Mouse (Mus musculus) induced T-regulatory cell, adult 2 months (primary cell): ENCODE measurements around the gene Trim72.
"Not testable (repeated sequence)": the region's sequence is repeated elsewhere in the genome, so short reads cannot be mapped to it uniquely, and the experiment has no call there.

ENCODE experiments used
- DNase-seq: peaks from one replicate; pipeline ENCODE4 v3.0.0-alpha.2; 2012; ENCODE audit warnings: low read depth

Trim72 gene

DNA sequence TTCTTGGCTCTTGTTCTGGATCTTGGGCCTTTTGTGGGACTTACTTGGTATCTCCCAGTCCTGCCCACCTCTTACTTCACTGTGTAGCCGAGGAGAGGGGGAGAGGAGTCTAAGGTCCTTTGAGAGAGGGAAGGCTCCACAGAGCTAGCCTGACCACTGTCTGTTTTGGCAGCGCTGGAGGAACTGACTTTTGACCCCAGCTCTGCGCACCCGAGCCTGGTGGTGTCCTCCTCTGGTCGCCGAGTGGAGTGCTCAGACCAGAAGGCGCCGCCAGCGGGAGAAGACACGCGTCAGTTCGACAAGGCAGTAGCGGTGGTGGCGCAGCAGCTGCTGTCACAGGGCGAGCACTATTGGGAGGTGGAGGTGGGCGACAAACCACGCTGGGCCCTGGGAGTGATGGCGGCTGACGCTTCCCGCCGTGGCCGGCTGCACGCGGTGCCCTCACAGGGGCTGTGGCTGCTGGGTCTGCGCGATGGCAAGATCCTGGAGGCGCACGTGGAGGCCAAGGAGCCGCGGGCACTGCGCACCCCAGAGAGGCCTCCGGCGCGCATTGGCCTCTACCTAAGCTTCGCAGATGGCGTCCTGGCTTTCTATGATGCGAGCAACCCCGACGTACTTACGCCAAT is 6.1 kb downstream of the Trim72 start:
- no peak for DNase-seq

DNA sequence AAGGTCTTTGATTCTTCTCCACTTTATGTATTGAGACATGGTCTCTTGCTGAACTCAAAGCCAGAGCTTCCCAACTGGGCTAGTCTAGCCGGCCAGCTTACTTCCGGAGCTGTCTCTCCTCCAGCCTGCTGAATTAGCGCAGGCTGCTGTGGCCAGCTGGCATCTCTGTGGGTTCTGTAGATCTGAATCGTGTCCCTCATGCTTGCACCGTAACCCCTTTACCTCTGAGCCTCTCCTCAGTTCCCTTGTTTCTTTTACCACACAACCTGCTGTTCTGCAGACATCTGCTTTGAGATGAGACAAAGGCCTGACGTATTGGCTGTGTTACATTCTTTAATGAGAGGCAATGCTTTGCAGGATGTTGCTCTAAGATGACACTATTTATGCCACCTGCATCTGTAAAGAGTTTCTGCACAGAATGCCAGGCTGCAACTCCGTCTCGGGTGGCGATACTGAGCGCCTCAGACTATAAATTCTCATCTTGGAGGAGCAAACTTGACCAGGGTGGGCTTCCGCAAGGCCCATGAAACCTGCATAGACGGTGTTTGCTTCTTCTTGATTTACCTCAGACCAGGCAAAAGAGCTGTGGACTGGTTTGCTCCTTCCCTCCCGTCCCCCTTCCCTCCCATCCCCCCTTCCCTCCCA is 8.5 kb downstream of the Trim72 start:
- DNase-seq = no peak

DNA sequence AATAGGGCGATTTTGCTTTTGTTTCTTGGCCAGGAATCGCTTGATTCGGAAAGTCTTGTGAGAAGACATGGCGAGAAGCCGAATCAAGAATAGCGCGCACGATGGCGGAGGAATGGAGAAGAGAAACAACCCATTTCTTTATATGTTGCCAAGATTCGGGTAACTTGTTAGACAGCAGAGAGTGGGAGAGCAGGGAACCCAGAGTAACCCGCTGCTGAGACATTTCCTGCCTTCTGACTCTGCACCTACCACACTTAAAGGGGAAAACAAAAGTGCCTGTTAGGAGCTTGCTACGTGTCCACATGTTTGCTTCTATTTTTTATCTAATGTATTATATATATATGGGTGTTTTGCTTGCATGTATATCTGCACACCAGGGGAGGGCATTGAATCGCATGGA is 9.4 kb downstream of the Trim72 start:
- DNase-seq = no peak

DNA sequence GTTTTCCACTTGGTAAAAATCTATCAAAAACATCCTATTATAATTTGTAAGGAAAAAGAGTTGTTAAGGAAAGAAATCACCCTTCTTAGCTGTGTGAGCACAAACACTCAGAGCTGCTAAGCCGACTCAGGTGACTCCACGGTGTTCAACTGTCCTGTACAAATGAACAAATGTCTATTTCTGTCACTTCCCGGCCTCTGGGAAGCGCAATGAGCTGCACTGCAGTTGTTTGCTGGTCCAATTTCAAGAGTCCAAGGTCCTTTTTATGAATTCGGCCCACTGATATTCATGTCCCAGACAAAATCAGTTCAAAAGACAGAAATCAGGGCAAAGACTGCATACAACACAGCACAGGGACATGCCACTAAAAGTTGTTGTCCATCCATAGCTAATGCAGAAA is 12.4 kb downstream of the Trim72 start:
- DNase-seq = not testable (repeated sequence)

DNA sequence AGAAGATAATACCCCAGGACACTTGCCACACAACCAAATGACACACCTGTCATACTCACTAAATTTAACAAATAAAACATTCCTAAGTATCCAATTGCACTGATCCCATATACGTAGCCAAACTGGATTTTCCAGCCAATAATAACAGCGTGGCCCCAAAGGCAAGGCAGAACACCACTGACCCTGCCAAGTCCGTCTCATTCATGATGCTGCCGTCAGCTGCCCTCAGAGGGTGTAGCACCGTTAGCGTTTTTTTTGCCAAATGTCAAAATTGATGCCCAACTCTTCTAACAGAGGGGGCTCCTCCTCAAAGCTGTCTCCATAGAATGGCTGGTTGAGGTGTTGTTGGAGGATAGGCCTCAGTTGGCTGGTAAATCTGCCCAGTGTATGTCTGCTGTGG is 12.9 kb downstream of the Trim72 start:
- no peak for DNase-seq

DNA sequence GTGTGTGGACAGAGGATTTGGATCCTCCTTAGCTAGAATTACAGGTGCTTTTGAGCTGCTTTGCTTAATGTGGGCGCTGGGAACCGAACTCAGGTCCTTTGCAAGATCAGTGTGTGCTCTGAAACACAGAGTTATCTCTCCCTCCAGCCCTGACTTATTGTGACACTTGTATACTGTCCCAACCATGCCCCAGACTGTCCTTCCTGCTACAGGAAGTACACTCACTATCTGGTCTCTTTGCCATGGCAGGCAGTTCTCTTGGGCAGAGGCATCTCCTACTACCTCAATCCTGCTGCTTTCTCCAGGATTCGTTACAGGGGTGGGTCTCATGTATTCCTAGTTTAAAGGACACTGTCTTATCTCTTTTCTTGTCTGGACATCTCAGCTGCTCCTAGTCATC is 14.5 kb downstream of the Trim72 start:
- DNase-seq = no peak

DNA sequence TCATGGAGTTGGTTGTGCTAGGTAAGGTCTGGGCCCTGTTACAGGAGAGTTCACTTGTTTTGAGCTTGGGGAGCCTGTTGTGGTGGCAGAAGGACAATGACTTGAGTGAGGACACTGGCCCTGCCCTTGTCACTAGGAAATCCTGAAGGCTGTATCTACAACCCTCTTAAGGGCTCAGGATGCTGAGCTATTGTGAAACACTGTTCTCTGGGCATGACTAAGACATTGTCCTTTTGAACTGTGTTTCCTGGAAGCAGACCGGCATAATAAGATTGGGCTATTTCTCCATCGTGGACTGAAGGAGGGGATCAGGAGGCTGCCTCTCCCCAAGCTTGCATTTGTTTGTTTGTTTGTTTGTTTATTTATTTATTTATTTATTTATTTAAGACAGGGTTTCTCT is 15.4 kb downstream of the Trim72 start:
- DNase-seq = no peak

DNA sequence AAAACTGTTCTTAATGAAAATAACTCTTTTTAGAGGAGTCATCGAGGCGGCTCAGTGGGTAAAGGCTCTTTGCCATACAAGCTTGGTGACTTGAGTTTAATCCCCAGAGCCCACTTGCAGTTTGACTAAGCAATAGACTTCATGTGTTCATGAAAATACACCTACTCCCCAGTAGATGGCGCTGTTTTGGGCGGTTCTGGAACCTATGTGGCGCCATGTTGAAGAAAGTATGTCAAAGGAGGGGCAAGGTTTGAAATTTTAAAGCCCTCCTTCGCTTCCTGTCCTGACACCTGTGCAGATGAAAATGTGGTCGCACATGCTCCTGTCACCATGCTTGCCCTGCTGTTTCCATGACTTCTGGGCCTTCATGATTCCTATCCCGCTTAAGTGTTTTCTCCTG is 19.2 kb downstream of the Trim72 start:
- DNase-seq = peak; percentile 55

DNA sequence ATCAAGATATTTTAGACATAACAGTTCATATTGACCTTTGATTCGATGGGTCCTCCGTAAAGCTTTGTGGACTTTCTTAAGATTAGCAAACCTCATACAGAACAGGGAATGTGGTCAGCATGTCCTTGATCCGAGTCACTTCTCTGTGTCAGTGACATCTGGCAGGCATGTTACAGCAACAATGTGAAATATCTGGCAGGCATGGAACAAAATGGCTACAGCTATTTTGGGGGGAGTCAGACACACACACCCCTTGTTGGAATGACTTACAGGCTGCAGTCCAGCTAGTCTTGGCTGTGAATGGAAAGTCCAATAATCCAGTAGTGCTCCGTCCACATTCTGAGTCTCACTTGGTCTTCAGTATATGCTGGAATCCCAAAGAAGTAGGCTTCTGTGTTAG is 19.8 kb downstream of the Trim72 start:
- DNase-seq = no peak

DNA sequence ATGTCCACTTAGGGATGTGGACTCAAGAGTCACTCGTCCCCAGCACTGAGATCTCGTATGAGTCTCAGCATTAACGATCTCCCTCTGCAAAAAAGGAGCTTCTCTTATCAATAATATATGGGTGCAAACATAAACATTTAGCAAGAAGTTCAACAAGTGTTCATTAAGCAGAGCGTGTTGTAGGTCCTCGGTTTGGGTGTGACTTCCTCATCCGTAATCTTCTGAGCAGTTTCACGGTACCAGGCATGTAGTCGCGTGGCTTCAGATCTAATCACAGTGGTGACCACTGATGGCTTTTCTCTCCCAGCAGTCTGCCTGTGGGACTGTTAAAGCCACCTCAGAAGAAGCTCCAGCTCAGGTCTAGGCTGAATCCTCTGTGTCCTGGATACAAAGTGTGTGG is 20.6 kb downstream of the Trim72 start:
- no peak for DNase-seq

DNA sequence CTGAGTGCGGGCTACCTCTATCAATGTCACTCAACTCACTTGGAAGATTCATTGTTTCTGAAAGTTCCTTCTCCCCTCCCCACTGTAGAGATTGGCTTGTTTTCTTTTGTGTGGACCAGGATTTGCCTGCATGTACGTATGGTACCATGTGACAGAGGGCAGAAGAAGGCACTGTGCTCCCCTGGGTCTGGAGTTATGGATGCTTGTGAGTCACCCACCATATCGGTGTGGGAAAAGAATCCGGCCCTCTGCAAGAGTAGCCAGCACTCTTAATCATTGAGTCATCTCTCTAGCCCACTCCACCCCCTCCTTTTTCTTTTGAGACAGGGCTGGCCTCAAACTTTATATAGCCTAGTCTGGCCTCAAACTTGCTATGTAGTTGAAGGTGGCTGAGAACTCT is 21.2 kb downstream of the Trim72 start:
- no peak for DNase-seq

DNA sequence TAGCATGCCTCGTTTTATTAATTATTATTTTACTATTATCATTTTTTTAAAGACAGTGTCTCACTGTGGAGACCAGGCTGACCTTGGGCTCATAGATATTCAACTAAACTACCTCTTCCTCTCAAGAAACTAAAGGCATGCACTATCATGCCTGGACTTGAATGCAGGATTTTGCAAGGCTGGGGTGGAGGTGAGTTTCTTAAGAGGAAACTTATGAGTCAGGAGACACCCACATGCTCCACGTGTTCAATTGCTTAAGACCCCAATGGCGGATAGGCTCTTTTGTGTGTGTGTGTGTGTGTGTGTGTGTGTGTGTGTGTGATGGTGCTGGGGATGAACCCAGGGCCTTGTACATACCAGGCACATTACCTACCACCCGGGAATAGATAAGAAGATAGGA is 21.6 kb downstream of the Trim72 start:
- DNase-seq = no peak

DNA sequence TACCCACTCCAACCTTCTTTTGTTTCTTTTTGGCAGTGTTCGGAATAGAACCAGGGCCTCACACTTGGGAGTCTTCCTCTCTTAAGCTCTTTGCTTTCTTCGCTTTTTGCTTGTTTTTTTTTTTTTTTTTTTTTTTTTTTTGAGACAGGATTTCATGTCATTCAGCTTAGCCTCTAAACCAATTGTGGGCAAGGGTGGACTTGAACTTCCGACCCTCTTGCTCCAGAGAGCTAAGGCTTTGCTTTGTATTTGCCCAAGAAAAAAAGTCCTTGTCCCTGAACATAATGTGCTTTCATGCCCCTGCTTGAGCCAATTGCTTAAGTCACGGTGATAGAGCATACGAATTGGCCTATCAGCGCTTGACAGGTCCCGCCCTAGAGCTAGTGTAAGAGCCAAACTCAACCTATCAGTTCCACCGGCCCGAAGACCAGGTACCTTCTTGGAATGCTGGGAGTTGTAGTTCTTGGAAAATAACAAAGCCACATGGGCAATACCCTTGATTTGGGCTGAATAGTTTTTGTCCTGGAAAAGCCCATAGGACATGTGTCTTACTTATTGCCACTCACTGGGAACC is 27.7 kb downstream of the Trim72 start:
- DNase-seq = peak; percentile 37

DNA sequence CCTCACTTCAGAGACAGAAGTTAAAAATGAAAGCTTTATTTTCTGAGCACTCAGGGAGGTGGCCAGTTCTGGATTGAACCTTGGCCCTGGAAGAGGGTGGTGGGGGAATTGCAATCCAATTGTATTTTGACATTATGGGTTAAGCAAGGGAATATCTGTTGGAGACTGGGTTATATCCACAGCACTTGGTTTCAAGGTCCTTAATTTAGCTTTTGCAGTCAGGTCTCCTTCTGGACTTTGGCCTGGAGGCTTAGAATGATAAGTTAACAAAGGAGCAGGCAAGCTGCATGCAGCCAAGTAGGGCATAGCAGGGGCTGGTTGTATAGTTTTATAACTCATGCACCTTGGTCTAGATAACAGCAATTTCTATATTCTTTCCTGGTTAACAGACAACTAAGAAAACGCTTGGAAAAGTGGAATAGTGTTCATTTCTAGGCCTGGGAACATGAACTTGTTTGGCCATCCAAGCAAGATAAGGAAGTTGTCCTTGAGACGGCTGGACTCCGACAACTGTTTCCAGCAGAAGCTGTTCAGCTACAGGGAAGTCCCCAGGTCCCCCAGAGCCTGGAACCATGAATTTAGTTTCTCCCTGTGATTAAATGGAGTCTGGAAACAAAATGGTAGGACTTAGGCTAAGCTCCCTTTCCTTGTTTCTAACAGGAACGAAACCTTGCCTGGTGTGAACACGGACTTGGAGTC is 28.7 kb downstream of the Trim72 start:
- DNase-seq = no peak

DNA sequence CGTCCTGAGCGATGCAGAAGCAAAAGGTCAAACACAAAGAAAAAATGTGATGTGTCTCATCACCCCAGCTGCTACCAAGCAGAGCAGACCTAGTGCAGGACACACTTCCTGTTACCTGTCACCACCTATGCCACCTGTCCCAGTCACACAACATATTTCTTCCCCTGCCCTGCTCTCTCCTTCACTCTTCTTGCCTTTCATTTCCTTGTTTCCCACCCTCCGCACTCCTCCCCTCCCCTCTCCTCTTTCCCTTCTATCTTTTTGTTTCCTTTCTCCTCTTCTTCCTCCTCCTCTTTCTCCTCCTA is 29.2 kb downstream of the Trim72 start:
- DNase-seq = no peak

DNA sequence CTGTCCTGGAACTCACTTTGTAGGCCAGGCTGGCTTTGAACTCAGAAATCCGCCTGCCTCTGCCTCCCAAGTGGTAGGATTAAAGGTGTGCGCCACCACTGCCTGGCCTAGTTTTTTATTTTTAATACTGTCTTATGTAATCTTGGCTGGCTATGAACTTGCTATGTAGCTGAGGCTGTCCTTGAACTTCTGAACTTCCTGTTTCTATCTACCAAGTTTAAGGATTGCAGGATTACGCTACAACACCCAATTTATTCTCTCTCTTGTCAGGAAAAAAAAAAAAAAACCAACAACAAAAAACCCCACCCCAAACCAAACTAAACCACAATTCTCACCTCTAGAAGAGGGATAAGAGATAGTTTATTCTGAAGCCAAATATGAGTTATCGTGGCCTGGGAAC is 29.9 kb downstream of the Trim72 start:
- DNase-seq = no peak

DNA sequence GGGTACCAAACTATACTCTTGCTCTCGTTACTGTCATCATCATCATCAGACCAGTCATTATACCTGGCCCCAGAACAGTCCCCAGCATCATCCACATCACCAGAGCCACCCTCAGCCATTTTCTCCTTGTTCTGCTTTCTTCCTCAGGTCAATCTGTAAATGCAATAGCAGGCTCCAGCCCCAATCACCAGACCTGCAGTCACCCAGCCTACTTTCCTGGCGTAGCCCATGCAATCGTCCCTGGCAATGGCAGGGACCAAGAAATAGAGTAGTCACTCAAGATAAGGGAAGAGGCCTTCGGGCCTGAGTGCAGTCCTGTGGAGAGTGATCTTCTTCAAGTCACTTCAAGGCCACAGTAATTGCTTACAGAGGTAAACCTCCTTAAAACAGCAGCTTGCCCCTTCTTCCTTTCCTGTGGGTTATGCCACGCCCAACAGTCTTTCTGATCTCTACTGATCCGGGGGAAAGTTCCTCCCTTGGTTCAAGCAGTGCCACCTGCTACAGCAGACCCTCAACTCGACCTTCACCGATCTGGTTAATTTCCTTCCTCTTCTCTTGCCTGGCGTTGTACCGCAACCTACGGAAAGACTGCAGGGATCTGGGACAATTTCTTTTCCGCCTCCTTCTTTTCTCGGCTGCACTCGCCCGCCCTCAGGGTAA is 38.5 kb downstream of the Trim72 start:
- not testable (repeated sequence) for DNase-seq

DNA sequence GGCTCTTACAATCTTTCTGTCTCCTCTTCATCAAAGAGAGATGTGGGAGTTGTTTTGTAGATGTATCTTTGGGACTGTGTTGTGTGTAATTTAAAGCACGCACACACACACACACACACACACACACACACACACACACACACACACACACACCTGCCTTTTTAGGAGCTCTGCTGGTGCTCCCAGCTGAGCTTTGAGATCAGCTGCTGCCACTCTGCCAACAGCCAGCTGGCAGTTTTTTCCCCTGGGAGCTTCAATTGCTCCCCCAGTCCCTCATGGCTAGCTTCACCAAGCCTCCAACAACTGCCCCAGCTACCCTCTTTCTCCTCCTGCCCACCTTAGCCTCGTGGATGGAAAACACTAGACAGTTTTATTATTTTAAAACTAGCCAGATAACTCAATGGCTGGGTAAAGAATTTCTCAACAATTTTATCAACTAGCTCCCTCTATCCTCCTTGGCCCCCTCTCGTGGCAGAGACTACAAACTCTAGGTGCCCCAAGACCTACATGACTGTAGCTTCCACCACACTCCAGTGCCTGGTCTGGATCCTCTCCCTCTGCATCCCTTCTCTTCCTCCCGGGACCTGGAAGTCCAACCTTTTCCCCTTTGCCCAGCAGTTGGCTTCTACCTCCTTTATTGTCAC is 40.5 kb downstream of the Trim72 start:
- DNase-seq = no peak

DNA sequence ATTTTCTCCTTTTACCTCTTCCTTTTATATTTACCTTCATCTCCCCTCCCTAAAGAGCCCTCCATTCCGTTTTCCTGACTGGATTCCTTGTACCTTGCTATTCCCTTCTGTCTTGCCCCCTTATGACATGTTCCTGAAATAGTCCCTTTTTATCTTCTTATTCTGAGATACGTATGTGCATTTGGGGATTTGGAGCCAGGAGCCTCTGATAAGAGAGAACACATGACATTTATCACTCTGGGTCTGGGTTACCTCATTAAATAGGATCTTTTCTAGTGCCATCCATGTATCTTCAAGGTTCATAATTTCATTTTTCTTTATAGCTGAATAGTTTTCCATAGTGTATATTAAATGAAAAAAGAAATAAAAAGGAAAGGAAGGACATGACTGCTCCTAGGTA is 41.9 kb downstream of the Trim72 start:
- no peak for DNase-seq

DNA sequence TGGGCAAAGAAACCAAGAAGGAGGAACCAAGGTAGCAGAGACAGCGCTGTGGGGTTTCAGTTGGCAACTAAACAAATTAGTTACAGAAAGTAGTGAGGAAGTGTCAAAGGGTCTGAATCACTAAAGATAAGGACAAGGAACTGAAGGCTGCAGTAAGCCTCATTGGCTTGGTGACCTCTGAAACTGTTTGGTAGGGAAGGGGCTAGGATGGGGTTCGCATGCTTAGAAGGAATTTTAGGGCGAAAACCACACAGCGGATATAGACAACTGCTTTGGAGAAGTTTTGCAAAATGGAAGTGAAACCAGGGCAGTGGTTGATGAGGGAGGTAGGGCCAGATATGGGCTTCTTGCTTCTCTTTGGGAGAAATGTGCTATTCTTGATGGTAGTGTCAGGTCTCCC is 45.1 kb downstream of the Trim72 start:
- peak; percentile 72 for DNase-seq

DNA sequence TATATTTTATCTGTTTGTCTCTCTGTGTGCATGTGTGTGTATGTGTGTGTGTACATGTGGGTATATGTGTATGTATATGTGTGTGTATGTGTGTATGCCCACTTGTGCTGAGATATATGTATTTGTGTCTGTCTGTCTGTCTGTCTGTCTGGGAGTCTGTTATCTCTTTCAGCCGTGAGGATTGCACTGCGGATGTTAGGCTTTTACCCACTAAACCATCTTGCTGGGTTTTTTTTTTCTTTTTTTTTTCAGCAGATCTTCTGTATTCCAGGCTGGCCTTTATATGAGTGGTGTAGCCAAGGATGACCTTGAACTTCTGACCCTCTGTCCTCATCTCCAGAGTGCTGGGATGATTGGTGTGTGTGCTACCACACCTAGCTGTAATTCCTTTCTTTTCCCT is 45.5 kb downstream of the Trim72 start:
- DNase-seq = no peak

DNA sequence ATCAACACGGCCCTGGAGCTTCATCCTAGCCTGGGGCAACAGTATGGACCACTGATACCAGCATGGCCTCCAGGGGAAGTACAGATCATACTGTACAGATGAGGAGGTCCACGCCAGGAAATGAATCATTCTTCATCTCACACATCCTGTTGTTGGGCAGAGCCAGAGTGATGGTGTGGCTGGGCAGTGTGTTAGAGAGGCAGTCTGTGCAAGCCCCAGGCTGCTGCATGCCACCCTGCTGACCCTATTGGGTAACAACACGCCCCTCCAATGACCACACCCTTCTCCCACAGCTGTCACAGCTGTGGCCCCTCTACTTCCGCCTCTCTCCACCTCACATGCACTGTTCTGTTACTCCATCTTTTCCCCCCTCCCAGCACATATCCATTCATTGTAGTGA is 47.0 kb downstream of the Trim72 start:
- DNase-seq = peak; percentile 75

DNA sequence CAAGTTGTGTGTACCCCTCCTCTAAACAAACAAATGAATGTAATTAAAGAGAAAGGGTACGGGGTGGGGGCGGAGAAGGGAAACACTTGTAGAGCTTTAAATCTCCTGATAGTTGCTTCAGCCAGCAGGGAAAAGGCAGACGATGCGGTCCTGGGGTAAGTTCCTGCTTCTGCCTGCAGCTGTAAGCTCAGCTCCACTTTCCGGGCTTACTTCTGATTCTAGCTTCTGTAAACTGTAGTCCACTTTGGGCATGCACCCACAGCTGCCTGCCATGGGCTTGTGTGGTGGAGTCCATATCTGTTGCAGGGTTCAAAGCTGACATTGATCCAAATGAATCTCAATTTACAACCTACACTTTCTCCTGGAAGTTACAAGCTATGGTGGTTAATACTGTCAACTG is 49.3 kb downstream of the Trim72 start:
- no peak for DNase-seq
